Mouse (Mus musculus): ENCODE results near the gene Klhl42.

Gene Klhl42

DNA sequence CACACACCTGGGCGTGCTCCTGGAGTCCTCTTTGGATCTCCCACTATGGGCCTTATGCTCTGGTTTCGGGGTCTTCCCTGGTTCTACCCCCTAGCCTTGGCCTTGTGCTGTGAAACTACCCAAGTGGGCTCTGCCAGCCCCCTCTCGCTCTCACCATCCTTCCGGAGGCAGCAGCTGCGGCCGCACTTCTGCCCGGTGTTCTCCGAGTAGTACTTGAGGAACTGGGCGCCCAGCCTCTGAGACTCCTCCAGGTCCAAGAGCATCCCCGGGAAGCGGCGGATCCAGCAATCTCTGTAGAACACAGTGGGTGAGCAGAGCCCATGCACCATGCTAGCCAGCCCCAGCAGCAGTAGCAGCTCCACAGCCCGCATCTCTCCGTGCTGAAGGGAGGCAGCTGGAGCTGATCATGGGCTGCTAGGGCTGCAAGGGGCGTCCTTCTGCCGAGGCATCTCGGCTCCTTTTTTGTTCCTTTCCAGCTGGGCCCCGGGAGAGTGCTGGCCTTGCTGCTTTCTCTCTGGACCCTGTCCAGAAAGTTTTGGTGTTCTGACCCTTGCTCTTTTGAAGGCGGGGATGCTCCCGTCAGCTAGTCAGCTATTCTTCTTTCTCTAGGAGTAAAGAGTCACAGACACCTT, 4.5 kb upstream of the Klhl42 start, which contains the start of gene Mansc4:
Gene Mansc4, minus strand, starts transcription at position 439 of the 632 bp plus-strand sequence.
- in situ Hi-C loops (cut with MboI; ENCODE audit: low sequenced_read_pairs) = no loop called here

- in situ Hi-C loops (cut with MboI; ENCODE audit: low sequenced_read_pairs) = no loop called here
These were observed 3.4 kb upstream of the Klhl42 start for GRCm38 (mm10) chr6:147087736-147088135.

GRCm38 (mm10) chr6:147088517-147088916, 2.7 kb upstream of the Klhl42 start:
- in situ Hi-C loops (cut with MboI; ENCODE audit: low sequenced_read_pairs) = no loop called here

DNA sequence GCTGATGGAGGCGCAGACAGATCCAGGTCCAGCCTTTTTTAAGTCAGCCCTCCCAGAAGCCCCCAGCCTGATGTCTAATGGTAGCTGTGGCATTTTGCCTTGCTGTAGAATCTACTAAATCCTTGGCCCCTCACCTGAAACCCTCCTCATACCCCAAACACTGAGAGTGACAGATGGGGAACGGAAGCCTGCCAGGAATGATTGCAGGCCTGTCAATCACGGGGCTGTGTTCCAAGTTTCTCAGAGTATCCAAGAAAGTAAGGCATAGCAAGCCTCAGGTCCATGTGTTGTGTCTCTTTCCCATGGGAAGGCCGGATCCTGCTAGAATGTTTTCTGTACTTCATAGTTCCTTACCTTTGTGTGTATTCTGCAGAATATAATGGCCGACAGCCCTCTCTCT, 988 bp upstream of the Klhl42 start:
- in situ Hi-C loops (cut with MboI; ENCODE audit: low sequenced_read_pairs) = no loop called here

DNA sequence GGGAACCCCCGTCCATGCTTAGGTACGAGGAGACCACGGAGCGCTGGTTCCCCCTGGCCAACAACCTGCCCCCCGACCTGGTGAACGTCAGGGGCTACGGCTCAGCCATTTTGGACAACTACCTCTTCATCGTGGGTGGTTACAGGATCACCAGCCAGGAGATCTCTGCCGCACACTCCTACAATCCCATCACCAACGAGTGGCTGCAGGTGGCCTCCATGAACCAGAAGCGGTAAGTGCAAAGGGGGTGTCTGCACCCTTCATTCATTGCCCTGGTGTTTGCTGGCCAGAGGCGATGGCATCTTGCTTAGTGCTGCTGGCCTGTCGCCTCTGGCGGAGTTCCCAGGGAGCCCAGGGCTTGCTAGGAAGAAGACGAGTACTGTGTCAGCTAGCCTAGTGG, 957 bp downstream of the Klhl42 start:
- in situ Hi-C loops (cut with MboI; ENCODE audit: low sequenced_read_pairs) = no loop called here

GRCm38 (mm10) chr6:147094771-147095170, 3.6 kb downstream of the Klhl42 start:
- in situ Hi-C loops (cut with MboI; ENCODE audit: low sequenced_read_pairs) = no loop called here

- in situ Hi-C loops (cut with MboI; ENCODE audit: low sequenced_read_pairs) = no loop called here
These were observed 4.9 kb downstream of the Klhl42 start for GRCm38 (mm10) chr6:147096109-147096508.

DNA sequence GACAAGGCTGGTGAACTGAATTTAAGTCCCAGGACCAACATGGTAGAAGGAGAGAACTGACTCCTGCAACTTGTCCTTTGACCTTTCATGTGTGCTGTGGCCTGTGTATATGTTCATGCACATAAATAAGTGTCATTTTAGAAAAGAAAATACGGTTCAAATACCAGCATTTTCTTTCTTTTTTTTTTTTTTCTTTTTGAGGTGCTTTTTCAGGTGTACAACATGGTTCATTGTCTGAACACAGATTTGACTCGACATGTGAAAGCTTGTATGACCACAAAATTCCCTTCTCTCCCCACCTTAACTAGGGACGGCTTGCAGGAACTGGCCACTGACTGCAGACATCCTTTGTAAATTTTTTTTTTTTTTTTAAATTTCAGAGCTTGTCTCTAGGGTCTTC, 5.8 kb downstream of the Klhl42 start:
- in situ Hi-C loops (cut with MboI; ENCODE audit: low sequenced_read_pairs) = no loop called here

DNA sequence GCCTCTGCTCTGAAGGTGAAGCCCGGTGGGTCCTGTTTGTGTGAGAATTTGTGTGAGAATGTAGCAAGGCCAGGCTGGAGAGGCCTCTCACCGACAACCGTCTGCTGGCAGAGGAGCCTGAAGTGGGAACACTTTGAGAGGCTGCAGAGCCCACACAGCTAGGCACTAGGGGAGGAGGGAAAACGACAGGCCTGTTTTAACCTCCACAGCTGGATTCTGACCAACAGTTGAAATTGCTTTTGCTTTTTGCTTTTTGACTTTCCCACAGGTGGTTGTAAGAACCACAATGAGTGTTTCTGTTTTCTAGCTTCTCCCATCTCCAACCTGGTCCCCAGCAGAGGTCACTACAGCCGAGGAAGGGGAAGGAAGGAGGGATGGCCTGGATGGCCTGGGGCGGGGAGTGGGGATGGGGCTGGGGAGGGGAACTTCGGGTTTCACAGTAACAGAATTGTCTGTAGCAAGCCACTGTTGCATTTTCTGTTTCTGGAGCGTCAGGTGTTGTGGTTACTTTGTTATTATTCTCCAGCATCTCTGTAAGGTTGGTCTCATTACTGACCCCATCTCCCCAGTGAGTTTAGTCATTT, 6.3 kb downstream of the Klhl42 start:
- in situ Hi-C loops (cut with MboI; ENCODE audit: low sequenced_read_pairs) = no loop called here

DNA sequence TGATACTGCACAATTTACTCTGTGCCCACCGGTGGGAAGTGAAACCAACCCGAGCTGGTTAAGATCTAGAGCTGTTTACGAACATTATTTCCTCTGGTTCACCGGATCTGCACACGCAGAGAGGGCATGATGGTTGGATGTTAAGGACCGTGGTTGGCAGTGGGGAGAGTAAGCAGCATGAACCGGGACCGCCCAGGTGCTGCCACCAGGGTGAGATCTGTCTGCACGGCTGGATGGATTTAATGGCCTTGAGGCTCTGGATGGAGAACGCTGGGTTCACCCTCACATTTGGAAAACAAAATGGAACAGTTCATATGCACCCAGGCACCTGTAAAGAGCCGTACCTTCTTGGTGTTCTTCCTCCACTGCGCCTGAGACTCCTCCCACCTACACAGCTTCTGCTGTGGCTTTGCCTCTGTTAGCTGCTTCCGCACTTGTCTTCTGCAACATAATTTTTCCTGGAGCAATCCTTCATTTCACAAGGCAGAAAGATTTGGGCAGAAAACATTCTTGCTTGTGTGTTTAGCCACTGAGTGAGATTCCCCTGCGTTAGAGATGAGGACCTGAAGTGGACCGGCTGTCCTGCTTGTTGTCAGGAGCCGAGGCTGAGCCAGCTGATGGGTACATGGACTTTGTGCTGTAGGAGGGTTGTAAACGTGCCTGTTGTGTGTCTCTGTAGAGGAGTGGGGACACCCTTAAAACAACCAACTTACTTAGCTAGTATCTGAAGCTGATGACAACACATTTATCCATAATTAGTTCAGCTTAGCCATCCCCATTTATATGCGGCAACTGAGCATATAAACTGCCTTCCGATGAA, 8.5 kb downstream of the Klhl42 start:
- in situ Hi-C loops (cut with MboI; ENCODE audit: low sequenced_read_pairs) = no loop called here

- in situ Hi-C loops (cut with MboI; ENCODE audit: low sequenced_read_pairs) = no loop called here
These were observed 11.1 kb downstream of the Klhl42 start for GRCm38 (mm10) chr6:147102293-147102692.

DNA sequence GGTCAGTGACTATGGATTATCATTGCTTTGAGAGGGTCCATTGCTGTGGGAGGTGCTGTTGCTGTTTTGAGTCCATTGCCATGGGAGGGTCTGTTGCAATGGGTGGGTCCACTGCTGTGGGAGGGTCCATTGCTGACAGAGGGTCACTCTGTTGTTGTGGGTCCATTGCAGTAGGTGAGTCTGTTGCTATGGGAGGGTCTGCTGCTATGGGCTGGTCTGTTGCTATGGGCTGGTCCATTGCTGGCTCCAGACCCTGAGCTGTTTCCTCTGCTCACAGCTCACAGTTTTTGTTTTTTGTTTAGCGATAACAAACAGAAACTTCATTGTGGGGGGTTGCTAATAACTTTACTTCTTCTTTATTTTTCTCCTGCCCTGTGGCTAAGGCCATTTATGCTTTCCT, 14.3 kb downstream of the Klhl42 start:
- in situ Hi-C loops (cut with MboI; ENCODE audit: low sequenced_read_pairs) = no loop called here

GRCm38 (mm10) chr6:147106716-147107115, 15.5 kb downstream of the Klhl42 start:
- in situ Hi-C loops (cut with MboI; ENCODE audit: low sequenced_read_pairs) = no loop called here

- in situ Hi-C loops (cut with MboI; ENCODE audit: low sequenced_read_pairs) = no loop called here
These were observed 18.1 kb downstream of the Klhl42 start for GRCm38 (mm10) chr6:147109283-147109682.

GRCm38 (mm10) chr6:147116579-147116978, 25.4 kb downstream of the Klhl42 start:
- in situ Hi-C loops (cut with MboI; ENCODE audit: low sequenced_read_pairs) = no loop called here

GRCm38 (mm10) chr6:147117764-147118163, 26.6 kb downstream of the Klhl42 start:
- in situ Hi-C loops (cut with MboI; ENCODE audit: low sequenced_read_pairs) = no loop called here

DNA sequence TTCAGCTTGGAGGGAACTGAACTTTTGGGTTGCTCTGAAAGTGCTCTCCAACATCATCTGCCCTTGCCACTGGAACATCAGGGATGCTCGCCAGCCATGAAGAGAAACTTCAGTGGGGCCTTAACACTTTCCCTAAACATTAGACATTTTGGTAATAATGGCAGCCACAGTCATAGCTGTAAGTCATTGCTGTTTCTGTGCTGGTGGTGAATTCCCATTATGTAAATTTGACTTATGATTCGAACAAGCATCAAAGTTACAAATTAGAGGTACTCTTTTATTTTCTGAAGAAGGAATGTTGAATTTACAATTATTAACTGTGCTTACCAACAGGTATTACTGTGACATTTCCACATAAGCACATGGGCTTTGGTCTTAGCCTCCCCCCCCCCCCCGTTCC, 27.0 kb downstream of the Klhl42 start:
- in situ Hi-C loops (cut with MboI; ENCODE audit: low sequenced_read_pairs) = no loop called here

- in situ Hi-C loops (cut with MboI; ENCODE audit: low sequenced_read_pairs) = no loop called here
These were observed 30.1 kb downstream of the Klhl42 start for GRCm38 (mm10) chr6:147121320-147121719.

DNA sequence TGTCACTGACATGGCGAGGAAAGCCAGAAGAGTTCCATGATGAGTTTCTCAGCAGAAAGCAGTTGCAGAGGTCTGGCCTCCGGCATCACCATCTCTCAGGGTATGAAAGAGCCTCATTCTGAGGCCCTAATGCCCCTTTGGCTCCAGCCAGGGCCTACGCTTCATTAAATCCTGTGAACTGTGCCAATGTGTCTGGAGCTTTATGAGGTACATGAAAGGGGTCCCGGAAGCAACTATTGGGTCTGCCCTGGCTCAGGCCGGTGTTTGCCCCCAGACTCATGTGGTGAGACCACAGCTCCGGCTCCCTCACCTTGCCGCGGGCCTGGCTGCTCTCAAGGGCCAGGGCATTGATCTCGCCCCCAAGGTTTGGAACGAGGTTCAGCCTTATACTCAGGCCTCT, 36.1 kb downstream of the Klhl42 start:
- in situ Hi-C loops (cut with MboI; ENCODE audit: low sequenced_read_pairs) = no loop called here

GRCm38 (mm10) chr6:147138260-147138659, 47.1 kb downstream of the Klhl42 start:
- in situ Hi-C loops (cut with MboI; ENCODE audit: low sequenced_read_pairs) = no loop called here

- in situ Hi-C loops (cut with MboI; ENCODE audit: low sequenced_read_pairs) = no loop called here
These were observed 49.5 kb downstream of the Klhl42 start for GRCm38 (mm10) chr6:147140600-147141154.

- in situ Hi-C loops (cut with MboI; ENCODE audit: low sequenced_read_pairs) = no loop called here
These were observed 53.5 kb downstream of the Klhl42 start for GRCm38 (mm10) chr6:147144664-147145063.
